Mouse (Mus musculus): ENCODE measurements around the gene 9930021J03Rik. TPM values are rescaled to one million over a fixed set of nuclear protein-coding genes. Genes with fewer than 3 reads are reported as not detected.

The 9930021J03Rik gene
- polyA plus RNA-seq, 1 experiment from 2014 or later, result 8.9 TPM

Other genes with a start within 250 kb of the 9930021J03Rik start
- 11.6 and 11.9 TPM in 2 replicates for gene Ermp1, start 157.6 kb downstream of the 9930021J03Rik start, polyA plus RNA-seq (2014; fragmentation: Nextera tagmentation; extraction: Ambion mirVana)
- not detected in 2 replicates for gene Mlana, start 108.2 kb downstream of the 9930021J03Rik start, polyA plus RNA-seq (2014; fragmentation: Nextera tagmentation; extraction: Ambion mirVana)
- 20.2 and 21.2 TPM in 2 replicates for gene Ranbp6, start 7.0 kb upstream of the 9930021J03Rik start, polyA plus RNA-seq (2014; fragmentation: Nextera tagmentation; extraction: Ambion mirVana)
- 10.5 and 12.0 TPM in 2 replicates for gene Il33, start 119.1 kb upstream of the 9930021J03Rik start, polyA plus RNA-seq (2014; fragmentation: Nextera tagmentation; extraction: Ambion mirVana)
- not detected in 2 replicates for gene Trpd52l3, start 197.8 kb upstream of the 9930021J03Rik start, polyA plus RNA-seq (2014; fragmentation: Nextera tagmentation; extraction: Ambion mirVana)
- gene Uhrf2, start 224.5 kb upstream of the 9930021J03Rik start, polyA plus RNA-seq (2014; fragmentation: Nextera tagmentation; extraction: Ambion mirVana), result 90.1 and 90.5 TPM in 2 replicates